Mouse (Mus musculus): ENCODE data around the gene Map3k7cl.

DNA sequence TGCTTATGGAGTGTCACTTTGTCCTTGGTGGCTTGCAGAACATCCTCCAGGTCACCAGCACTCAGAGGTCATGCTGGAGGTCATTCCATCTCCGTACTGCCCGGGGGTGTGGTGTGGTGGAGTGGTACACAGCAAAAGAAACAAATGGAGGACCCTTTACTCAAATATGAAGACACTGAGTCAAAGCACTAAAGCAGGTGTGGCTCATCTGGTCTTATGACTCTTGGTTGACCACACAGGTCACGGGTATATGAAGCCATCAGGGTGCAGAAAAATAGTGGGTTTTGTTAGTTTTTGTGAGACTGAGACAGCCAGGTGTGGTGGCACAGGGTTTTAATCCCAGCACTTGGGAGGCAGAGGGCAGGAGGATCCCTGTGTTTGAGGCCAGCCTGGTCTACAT lies 11.4 kb downstream of the Map3k7cl start:
- TF ChIP-seq CTCF (IDR thresholded peaks at IDR 0.05; ENCODE audit: control insufficient read depth, insufficient read depth, insufficient replicate concordance, low read depth, low read length) (no peak), POLR2A (IDR thresholded peaks at IDR 0.05; ENCODE audit: control insufficient read depth, low read depth, low read length) (no peak)

Measured in testis, adult 2 months (tissue).